8 mouse cellular contexts compared by ENCODE assay signal in the genomic region with DNA sequence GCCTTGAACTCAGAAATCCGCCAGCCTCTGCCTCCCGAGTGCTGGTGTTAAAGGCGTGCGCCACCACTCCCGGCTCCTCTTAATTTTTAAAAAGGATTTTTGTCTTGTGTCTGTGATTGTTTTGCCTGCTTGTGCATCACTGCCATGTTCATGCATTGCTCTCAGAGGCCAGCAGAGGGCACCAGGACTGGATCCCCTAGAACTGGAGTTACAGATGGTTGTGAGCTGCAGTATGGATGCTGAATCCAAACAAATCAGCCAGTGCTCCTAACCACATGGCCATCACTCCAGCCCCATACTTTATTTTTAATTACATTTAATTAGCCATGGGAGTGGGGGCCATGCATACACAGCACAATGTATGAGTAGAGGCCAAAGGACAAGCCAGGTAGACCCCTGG. TPM values are rescaled to one million over a fixed set of nuclear protein-coding genes. Genes with fewer than 3 reads are reported as not detected.
DNase-seq lines count a peak whose midpoint lies in the region; ATAC-seq and TF ChIP-seq lines count a peak whose summit lies in the region.

No protein-coding gene starts in this region.

- H3K4me2 ChIP-seq in kidney, embryonic 14.5 days (replicated peaks; ENCODE audit: low read depth, low read length), result no peak overlapping the region
- H3K4me2 ChIP-seq in lung, postnatal 0 days (replicated peaks; ENCODE audit: low read depth, low read length), result no peak overlapping the region

- TF ChIP-seq POLR2A in thymus, adult 2 months (IDR thresholded peaks at IDR 0.05; ENCODE audit: control insufficient read depth, extremely low read depth, insufficient read depth, low read length, poor library complexity), result no peak

- no peaks in the 10 kb centered on the region for H3K4me1 ChIP-seq in thymus, adult 2 months (replicated peaks; ENCODE audit: control insufficient read depth, insufficient read depth, low read length)
- H3K4me1 ChIP-seq in embryonic facial prominence, embryonic 10.5 days, result no peaks in the 10 kb centered on the region
- H3K4me1 ChIP-seq in kidney, embryonic 14.5 days (ENCODE audit: control insufficient read depth, insufficient read depth, low read length), result no peaks in the 10 kb centered on the region
- no peaks in the 10 kb centered on the region for H3K4me1 ChIP-seq in lung, postnatal 0 days (ENCODE audit: insufficient read depth, low read depth, low read length)

- no peaks in the 10 kb centered on the region for H3K27me3 ChIP-seq in thymus, adult 2 months (ENCODE audit: control insufficient read depth, insufficient read depth, low read length)
- no peaks in the 10 kb centered on the region for H3K27me3 ChIP-seq in embryonic facial prominence, embryonic 10.5 days (replicated peaks; ENCODE audit: low read depth, poor library complexity, severe bottlenecking)
- no peaks in the 10 kb centered on the region for H3K27me3 ChIP-seq in kidney, embryonic 14.5 days (ENCODE audit: control insufficient read depth, insufficient read depth, low read length)
- H3K27me3 ChIP-seq in lung, postnatal 0 days (replicated peaks; ENCODE audit: insufficient read depth, low read length), result no peaks in the 10 kb centered on the region

- no peak overlapping the region for H3K4me3 ChIP-seq in thymus, adult 2 months (ENCODE audit: control insufficient read depth, insufficient read depth, low read length)
- no peak overlapping the region for H3K4me3 ChIP-seq in embryonic facial prominence, embryonic 10.5 days
- no peak overlapping the region for H3K4me3 ChIP-seq in kidney, embryonic 14.5 days (ENCODE audit: low read length)
- no peak overlapping the region for H3K4me3 ChIP-seq in lung, postnatal 0 days (ENCODE audit: low read depth, low read length)

- ATAC-seq in kidney, embryonic 14.5 days (ENCODE audit: low FRiP score, low TSS enrichment), result 0 out of 2 replicates have a peak, but pooled peaks have one; percentile 62
- ATAC-seq in lung, postnatal 0 days, result peak; percentile 34

- 63% methylated on average over 5 of the region's 5 CpGs for WGBS in thymus, adult 2 months
- WGBS in embryonic facial prominence, embryonic 10.5 days, result 65% methylated on average over 5 of the region's 5 CpGs
- 56% methylated on average over 5 of the region's 5 CpGs for WGBS in kidney, embryonic 14.5 days
- WGBS in lung, postnatal 0 days, result 52% methylated on average over 5 of the region's 5 CpGs

- no peak for TF ChIP-seq EP300 in lung, postnatal 0 days (IDR thresholded peaks at IDR 0.05)

- H3K9me3 ChIP-seq in embryonic facial prominence, embryonic 10.5 days, result peaks cover 12% of the 10 kb centered on the region; the same call in 1 of the 2 replicates
- H3K9me3 ChIP-seq in kidney, embryonic 14.5 days (ENCODE audit: control insufficient read depth, low read length), result peaks cover 9% of the 10 kb centered on the region
- H3K9me3 ChIP-seq in lung, postnatal 0 days (ENCODE audit: low read length), result no peaks in the 10 kb centered on the region

- H3K36me3 ChIP-seq in thymus, adult 2 months (ENCODE audit: control insufficient read depth, insufficient read depth, low read length), result no peaks in the 10 kb centered on the region
- 0 out of 2 replicates have a peak, but pooled peaks cover 3% of the 10 kb centered on the region for H3K36me3 ChIP-seq in embryonic facial prominence, embryonic 10.5 days (replicated peaks)
- no peaks in the 10 kb centered on the region for H3K36me3 ChIP-seq in kidney, embryonic 14.5 days (ENCODE audit: control insufficient read depth, insufficient read depth, low read length)
- H3K36me3 ChIP-seq in lung, postnatal 0 days (ENCODE audit: insufficient read depth, low read length), result no peaks in the 10 kb centered on the region

- H3K27ac ChIP-seq in thymus, adult 2 months (ENCODE audit: control insufficient read depth, insufficient read depth, low read length), result no peak overlapping the region
- no peak overlapping the region for H3K27ac ChIP-seq in embryonic facial prominence, embryonic 10.5 days (replicated peaks)
- no peak overlapping the region for H3K27ac ChIP-seq in kidney, embryonic 14.5 days (ENCODE audit: low read depth, low read length)
- H3K27ac ChIP-seq in lung, postnatal 0 days (ENCODE audit: low read length), result no peak overlapping the region

- TF ChIP-seq CTCF in thymus, adult 2 months (IDR thresholded peaks at IDR 0.05; ENCODE audit: borderline replicate concordance, control insufficient read depth, extremely low read depth, insufficient read depth, low read length, poor library complexity), result peak; percentile 12; the same call in 1 of the 2 replicates
- peak; percentile 84 for TF ChIP-seq CTCF in lung, postnatal 0 days (IDR thresholded peaks at IDR 0.05)

- peak; percentile 52 to 71 for DNase-seq in cerebellum, postnatal 25 days
- DNase-seq in cerebellum, adult 9-11 months, result no peak
- peak; percentile 49 for DNase-seq in thymus, adult 2 months
- no peak for DNase-seq in thymus, adult 18-20 months
- DNase-seq in embryonic facial prominence, embryonic 10.5 days (ENCODE audit: low spot score), result peak; percentile 60
- peak; percentile 64 for DNase-seq in lung, postnatal 0 days (ENCODE audit: low spot score)
- DNase-seq in right cerebral cortex, postnatal 14 days, result peak; percentile 55

- H3K9ac ChIP-seq in kidney, embryonic 14.5 days (ENCODE audit: low read depth, low read length), result no peak overlapping the region
- no peak overlapping the region for H3K9ac ChIP-seq in lung, postnatal 0 days (replicated peaks; ENCODE audit: low read depth)

RNA-seq across cellular contexts. Expression of gene 2610028H24Rik, which starts 6.4 kb away (rescaled TPM):
- 0.61 and 0.62 TPM in 2 replicates for polyA plus RNA-seq in thymus, adult 2 months (2012; rRNA removed)
- polyA plus RNA-seq in embryonic facial prominence, embryonic 10.5 days (2016; fragmentation: Nextera tagmentation; extraction: Ambion mirVana), result not detected in 2 replicates
- polyA plus RNA-seq in kidney, embryonic 14.5 days (2014; fragmentation: Nextera tagmentation; extraction: Ambion mirVana), result not detected in 2 replicates
- polyA plus RNA-seq in lung, postnatal 0 days (2015; fragmentation: Nextera tagmentation; extraction: Ambion mirVana), result 30.3 and 32.3 TPM in 2 replicates

RNA-seq across cellular contexts. Expression of gene Pcnt, which starts 12.7 kb away (rescaled TPM):
- polyA plus RNA-seq in thymus, adult 2 months (2012; rRNA removed), result 41.7 and 47.7 TPM in 2 replicates
- 23.8 and 25.5 TPM in 2 replicates for polyA plus RNA-seq in embryonic facial prominence, embryonic 10.5 days (2016; fragmentation: Nextera tagmentation; extraction: Ambion mirVana)
- 20.2 and 27.1 TPM in 2 replicates for polyA plus RNA-seq in kidney, embryonic 14.5 days (2014; fragmentation: Nextera tagmentation; extraction: Ambion mirVana)
- 16.7 and 18.5 TPM in 2 replicates for polyA plus RNA-seq in lung, postnatal 0 days (2015; fragmentation: Nextera tagmentation; extraction: Ambion mirVana)

RNA-seq across cellular contexts. Expression of gene Mcm3ap, which starts 13.4 kb away (rescaled TPM):
- 43.9 and 45.7 TPM in 2 replicates for polyA plus RNA-seq in thymus, adult 2 months (2012; rRNA removed)
- 85.6 and 87.1 TPM in 2 replicates for polyA plus RNA-seq in embryonic facial prominence, embryonic 10.5 days (2016; fragmentation: Nextera tagmentation; extraction: Ambion mirVana)
- 51.3 and 71.4 TPM in 2 replicates for polyA plus RNA-seq in kidney, embryonic 14.5 days (2014; fragmentation: Nextera tagmentation; extraction: Ambion mirVana)
- 41.9 and 46.0 TPM in 2 replicates for polyA plus RNA-seq in lung, postnatal 0 days (2015; fragmentation: Nextera tagmentation; extraction: Ambion mirVana)

RNA-seq across cellular contexts. Expression of gene Ybey, which starts 13.6 kb away (rescaled TPM):
- polyA plus RNA-seq in thymus, adult 2 months (2012; rRNA removed), result 3.3 and 4.1 TPM in 2 replicates
- 9.9 and 11.3 TPM in 2 replicates for polyA plus RNA-seq in embryonic facial prominence, embryonic 10.5 days (2016; fragmentation: Nextera tagmentation; extraction: Ambion mirVana)
- 5.3 and 6.0 TPM in 2 replicates for polyA plus RNA-seq in kidney, embryonic 14.5 days (2014; fragmentation: Nextera tagmentation; extraction: Ambion mirVana)
- polyA plus RNA-seq in lung, postnatal 0 days (2015; fragmentation: Nextera tagmentation; extraction: Ambion mirVana), result 5.4 and 5.9 TPM in 2 replicates

RNA-seq across cellular contexts. Expression of gene AC141477.1, which starts 15.0 kb away (rescaled TPM):
- polyA plus RNA-seq in thymus, adult 2 months (2012; rRNA removed), result not detected in 2 replicates
- polyA plus RNA-seq in embryonic facial prominence, embryonic 10.5 days (2016; fragmentation: Nextera tagmentation; extraction: Ambion mirVana), result 2.6 TPM in 1 of 2 replicates, not detected in the other
- polyA plus RNA-seq in kidney, embryonic 14.5 days (2014; fragmentation: Nextera tagmentation; extraction: Ambion mirVana), result not detected in 2 replicates
- polyA plus RNA-seq in lung, postnatal 0 days (2015; fragmentation: Nextera tagmentation; extraction: Ambion mirVana), result 1.4 TPM in 1 of 2 replicates, not detected in the other

Comparison
In these comparisons a context has a peak if more than half of its experiments do, and no peak if none do; other contexts are left out.
1. DNase-seq: peak in cerebellum, postnatal 25 days (2 of 2), thymus, adult 2 months (single experiment), embryonic facial prominence, embryonic 10.5 days (single experiment), lung, postnatal 0 days (single experiment) and right cerebral cortex, postnatal 14 days (single experiment); none in cerebellum, adult 9-11 months (single experiment) and thymus, adult 18-20 months (0 of 2).
2. RNA of gene 2610028H24Rik, which starts 6.4 kb away (polyA plus RNA-seq): 30.3 to 32.3 TPM in lung, postnatal 0 days; 0.61 to 0.62 TPM in thymus, adult 2 months, not detected in kidney, embryonic 14.5 days and not detected in embryonic facial prominence, embryonic 10.5 days; every median in the first group is over 10 times any median in the second.